Mouse (Mus musculus): ENCODE measurements around the gene Crisp4. TPM values are rescaled to one million over a fixed set of nuclear protein-coding genes. Genes with fewer than 3 reads are reported as not detected.

Crisp4 gene
- not detected for total RNA-seq (2023)

DNA sequence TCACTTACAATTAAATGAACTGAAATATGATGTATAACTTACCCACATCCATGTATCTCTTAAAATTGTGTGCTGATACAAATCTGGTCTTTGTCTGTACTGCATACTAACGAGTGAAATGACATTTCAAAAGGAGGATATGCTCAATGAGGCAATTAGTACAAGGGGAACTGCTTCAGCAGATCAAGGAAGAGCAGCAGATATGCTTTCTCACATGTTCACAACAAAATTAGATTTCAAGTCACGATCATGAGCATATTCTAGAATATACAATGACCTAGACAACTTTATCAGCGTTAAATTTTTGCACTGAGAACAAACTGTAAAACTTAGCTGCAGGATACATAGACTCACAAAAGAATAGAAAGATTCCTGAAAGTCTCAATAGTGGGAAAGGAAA is at the start of gene Crisp4:
Gene Crisp4, minus strand, starts transcription at position 101 of the 400 bp plus-strand sequence.

Other genes with a start within 250 kb of the Crisp4 start
- gene Defb18, start 91.5 kb upstream of the Crisp4 start, total RNA-seq (2023) = not detected
- not detected for gene Defb41, start 119.2 kb upstream of the Crisp4 start, total RNA-seq (2023)